Mouse (Mus musculus): ENCODE results near the gene Mien1.

GRCm38 (mm10) chr11:98474967-98475366 lies 36.2 kb upstream of the Mien1 start:
- TF ChIP-seq CTCF (IDR thresholded peaks at IDR 0.05; ENCODE audit: extremely low read depth, insufficient read depth, low read length) (no peak), POLR2A (IDR thresholded peaks at IDR 0.05; ENCODE audit: extremely low read depth, insufficient read depth, low read length) (no peak)
